Mouse (Mus musculus): Measurements from ENCODE around the gene Ppp2r3a.

The Ppp2r3a gene

DNA sequence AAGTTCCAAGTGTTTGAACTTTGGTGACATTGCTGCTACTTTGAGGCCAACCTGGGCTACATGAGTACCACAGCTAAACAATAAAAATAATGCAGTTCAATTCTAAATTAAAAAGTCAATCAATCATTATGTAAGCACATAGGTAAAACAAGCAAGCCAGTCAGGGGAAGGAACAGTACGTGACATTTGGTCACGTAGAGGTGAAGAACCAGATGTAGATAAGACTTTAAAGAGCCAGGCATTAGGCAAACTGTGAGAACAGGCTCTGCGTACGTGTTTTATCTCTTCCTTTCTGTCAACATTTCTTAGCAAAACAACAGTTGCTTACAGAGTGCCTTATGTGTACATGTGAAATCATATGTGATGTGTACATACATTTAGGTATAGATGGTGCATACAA is 946 bp upstream of the Ppp2r3a start:
- DNase-seq (ENCODE audit: low read depth, low spot score), result no peak

DNA sequence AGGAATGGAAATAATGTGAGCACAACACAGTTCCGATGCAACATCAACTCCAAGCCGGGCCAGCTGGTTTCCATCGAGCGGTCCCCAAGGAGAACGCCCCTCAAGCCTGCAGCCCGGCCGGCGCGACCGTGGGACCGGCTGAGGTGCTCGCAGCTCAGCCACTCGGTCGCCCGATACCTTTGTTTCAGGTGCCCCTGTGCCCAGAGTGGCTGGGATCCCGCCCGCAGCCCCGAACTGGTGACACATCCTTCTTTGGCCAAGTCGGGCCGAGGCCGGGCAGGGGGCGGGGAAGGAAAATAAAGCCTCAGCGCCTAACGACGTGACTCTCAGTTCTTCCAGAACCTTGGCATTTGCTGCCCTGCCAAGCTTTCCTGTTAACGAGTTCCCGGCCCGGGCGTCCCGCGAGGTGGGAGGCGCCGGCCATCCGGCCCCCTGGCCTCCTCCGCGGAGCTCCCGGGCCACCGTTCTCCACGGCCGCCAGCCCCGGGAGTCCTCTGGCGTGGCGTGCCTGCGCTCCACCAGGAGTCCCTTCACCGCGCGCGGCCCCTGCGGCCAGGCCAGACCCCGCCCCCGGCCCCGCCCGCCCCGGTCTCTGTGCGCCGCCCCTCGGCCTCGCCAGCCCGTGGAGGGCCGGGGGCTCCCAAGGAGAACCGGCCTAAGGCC is 483 bp downstream of the Ppp2r3a start:
- no peak for DNase-seq (ENCODE audit: low read depth, low spot score)

DNA sequence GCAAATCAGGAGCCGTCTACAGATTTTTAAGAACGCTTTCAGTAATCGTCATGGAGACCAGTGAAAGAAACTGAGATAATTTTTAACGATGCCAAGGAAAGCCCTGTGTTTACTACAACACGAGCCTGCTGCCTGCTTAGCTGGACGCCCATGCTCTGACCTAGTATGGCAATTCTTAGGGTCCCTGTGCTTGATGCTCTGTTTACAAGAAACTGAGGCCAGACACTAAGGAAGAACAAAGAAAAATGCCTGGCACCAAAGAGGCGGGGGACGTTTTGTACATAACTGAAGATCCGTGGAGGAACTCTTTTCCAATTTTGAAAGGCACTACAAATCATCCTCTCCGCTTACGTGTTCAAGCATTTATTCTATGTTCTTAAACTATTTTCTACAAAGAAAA is 1.1 kb downstream of the Ppp2r3a start:
- DNase-seq (ENCODE audit: low read depth, low spot score), result no peak

DNA sequence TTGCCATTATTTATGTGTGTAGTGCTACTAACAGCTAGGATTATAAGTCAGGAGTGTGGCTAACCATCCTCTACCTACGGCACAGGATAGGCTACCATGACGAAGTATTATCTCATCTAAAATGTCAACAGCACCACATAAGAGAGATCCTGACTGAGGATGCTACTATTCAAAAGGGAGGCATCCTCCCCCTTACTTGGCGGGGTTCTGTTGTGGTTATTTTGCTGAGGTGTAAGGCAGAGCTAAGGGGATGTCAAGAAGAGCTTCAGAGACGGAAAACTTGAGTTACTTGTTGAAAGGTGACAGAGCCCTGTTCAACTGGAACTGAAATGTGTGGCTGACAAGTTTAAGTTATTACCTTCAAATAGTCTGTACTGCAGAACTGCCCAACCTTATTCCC is 2.0 kb downstream of the Ppp2r3a start:
- no peak for DNase-seq (ENCODE audit: low read depth, low spot score)

DNA sequence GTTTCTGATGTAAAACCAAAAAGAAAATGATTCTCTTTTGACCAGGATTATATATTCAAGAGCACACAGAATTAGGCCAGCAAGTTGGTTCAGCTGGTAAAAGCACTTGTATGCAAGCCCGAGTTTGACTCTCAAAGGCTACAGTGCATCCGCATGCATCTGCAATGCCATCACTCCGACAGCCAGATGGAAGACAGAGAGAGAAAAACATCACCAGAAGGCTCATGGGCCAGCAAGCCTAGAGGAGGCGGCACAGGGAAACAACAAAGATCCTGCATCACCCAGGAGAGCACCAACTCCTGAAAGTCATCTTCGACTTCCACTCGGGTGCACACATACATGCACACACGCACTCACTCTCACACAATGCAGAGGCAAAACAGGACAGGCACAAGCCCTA is 4.1 kb downstream of the Ppp2r3a start:
- DNase-seq (ENCODE audit: low read depth, low spot score), result no peak

DNA sequence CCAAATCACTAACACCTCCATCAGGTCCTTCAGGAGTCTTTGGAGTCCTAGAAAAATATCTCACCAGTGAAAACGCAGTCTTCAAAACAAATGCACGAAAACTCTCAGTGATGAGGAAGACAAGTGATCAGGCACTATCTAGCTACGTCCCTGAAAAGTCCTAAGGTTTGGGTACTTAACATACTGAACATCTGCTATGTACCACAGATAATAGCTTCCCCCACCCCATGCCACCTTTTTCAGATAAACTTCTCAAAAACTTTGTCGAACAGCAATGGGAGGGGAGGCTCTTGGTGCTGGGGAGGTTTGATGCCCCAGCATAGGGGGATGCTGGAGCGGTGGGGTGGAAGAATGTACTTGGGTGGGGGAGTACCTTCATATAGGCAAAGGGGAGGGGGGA is 6.1 kb downstream of the Ppp2r3a start:
- DNase-seq (ENCODE audit: low read depth, low spot score), result no peak

DNA sequence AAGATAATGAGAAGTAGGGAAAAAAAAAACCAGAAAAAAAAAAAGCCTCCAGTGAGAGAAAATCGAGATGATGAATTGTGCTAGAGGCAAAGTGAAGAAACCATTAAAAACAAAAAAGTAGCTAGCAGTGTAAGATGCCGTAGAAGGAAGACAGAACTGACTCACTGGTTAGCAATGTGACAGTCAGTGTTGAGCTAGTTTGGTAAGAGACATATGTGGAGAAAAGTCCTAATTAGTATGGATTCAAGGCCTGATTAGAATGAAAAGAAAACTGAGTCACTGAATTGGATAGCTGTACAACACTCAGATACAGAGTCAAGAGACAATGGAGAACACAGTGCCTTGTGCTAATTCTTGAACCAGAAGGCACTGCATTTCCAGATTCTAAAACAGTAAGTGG is 7.9 kb downstream of the Ppp2r3a start:
- DNase-seq (ENCODE audit: low read depth, low spot score), result no peak

DNA sequence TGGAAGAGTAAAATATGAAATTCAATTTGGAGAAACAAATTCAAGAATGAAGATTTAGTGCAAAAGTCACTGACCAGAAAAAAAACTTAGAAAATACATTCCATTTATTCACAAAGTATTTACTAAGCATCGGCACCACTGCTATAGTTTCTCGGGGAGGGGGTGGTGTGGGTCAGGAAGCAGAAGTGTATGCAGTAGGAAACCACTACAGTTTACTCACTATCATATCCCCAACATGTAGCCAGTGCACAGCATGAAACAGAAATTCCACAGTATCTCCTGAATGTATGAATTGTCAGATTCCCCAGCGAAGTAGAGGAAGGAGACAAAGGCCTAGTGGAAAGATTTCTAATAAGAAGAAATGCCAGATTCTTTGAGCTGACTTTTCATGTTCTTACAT is 11.4 kb downstream of the Ppp2r3a start:
- DNase-seq (ENCODE audit: low read depth, low spot score), result no peak

DNA sequence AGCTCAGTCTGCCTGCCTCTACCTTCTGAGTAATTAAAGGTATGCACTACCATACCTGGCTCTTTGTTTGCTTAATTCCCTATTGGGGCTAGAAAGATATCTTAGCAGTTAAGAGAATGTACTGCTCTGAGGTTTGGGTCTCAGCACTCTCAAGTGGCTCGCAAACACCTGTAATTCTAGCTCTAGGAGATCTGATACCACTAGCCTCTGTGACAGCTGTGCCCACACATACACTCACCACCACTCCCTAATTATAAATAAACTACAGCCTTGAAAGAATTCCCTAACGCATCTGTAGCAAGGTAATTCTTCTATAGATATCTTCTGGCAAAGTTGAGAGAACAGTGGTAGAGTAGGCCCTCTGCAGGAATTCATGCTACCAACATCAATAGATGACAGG is 15.8 kb downstream of the Ppp2r3a start:
- DNase-seq (ENCODE audit: low read depth, low spot score), result no peak

DNA sequence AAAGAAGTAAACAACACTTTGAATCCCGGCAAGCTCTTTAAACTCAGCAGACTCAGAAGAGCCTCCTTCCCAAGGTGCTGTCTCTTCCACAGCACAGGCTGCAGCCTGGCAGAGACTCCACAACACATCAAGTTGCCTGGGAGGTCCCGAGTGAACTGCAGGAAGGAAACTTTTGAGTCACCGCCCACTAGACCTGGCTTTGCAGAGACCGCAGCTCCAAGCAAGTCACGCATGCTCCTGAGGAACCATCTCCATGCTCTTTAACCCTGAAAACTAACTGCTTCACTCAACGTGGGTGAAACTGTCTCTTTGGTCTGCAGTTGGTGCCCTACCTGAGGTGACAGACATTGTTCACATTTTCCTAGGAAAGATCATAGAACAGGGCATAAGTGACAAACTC is 19.6 kb downstream of the Ppp2r3a start:
- no peak for DNase-seq (ENCODE audit: low read depth, low spot score)

DNA sequence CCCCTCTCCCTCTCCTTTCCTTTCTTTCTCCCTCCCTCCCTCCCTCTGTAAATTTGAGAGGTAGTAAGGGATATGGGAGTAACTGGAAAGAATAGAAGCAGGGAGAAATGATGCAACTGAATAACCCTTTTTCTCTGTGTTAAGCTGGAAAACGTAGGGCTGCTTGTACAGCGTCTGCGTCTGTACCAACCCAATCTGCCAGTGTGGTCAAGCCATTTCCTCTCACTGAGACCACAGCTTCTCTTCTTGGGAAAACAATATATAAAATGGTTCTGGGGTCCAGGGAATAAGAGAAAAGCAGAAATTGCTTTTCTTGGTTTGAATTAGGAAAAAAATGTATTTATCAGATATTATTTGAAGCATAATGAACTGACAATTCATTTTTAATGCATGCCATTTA is 21.6 kb downstream of the Ppp2r3a start:
- no peak for DNase-seq (ENCODE audit: low read depth, low spot score)

DNA sequence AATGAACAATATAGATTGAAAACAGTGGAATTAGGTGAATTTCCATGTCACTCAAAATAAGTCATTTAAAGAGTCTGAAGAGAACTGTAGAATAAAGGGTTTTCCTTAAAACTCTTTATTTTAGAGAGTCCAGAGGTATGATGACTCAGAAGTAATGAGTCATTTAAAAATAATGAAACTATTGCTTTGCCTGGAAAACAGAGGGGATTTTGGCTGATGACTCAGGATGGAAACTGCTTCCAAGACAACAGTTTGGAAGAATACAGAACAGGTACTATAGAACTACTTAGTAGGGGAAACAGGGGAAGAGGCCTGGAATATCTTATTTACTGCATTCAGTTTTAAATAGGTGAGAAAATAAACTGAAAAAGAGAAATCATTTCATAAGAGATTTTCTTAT is 22.7 kb downstream of the Ppp2r3a start:
- DNase-seq (ENCODE audit: low read depth, low spot score), result no peak

DNA sequence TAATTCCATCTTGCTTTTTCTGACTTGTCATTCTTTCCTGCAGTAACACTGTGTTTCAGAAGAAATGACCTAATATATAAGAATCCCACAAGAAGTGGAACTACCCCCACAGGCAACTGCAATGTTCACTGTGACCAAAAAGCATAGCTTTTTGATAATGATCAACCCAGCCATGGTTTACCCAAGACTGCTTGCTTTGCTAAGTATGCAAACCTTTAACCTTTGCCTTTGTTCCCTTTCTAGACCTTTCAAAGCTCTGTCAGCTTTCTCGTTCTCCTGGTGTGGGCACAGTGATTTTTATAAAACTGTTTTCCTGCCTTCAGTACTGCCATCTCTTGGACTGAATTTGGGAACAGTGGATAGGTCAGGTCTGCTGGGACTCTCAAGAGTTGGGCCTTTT is 43.6 kb downstream of the Ppp2r3a start:
- DNase-seq (ENCODE audit: low read depth, low spot score), result no peak

DNA sequence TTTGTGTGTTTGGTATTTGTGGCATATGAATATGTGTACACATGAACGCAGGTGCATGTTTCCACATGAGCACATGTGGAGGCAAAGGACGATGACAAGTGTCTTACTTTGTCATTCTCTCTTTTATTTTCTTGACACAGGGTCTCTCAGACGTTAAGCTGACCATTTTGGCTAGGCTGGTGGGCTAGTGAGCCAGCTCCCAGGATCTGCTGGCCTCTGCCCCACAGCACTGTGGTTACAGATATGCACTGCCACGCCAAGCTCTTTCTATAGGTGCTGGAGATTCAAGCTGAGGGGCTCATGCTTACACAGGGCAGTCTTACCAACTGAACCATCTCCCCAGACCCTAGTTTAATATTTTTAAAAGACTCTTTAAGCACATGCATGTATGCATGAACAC is 45.1 kb downstream of the Ppp2r3a start:
- no peak for DNase-seq (ENCODE audit: low read depth, low spot score)

DNA sequence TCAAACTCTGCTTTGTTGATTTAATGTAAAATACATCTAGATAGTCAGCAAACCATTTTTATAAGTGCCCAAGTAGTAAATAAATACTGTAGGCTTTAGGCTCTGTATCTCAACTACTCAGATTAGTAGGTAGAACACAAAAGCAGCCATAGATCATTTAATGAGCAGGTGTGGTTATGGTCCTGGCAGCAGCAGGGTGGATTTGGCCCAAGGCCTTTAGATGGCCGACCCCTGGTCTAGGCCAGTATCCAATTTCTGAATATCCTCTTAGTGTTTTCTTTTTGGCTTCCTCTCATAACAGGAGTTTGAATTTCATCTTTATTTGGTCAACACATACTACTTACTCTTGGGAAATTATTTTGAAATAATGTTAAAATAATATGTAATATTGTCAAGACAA is 46.4 kb downstream of the Ppp2r3a start:
- DNase-seq (ENCODE audit: low read depth, low spot score), result no peak

DNA sequence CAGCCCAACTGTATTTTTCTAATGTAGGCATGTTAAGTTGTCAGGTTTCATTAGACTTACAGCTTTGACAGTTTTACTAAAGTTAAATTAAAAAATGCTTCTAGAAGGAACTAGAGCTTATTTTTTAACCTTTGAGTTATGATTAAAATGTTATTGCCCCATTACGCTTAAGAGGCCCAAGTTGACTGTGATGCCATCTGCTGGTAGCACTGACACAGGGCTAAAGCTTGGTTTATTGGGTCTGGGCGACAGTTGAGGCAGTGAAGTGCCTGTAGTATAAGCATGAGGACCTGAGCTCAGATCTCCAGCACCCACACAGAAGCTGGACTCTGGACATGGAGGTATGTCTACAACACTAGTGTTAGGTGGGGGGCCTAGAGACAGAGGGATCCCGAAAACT is 47.5 kb downstream of the Ppp2r3a start:
- DNase-seq (ENCODE audit: low read depth, low spot score), result no peak

DNA sequence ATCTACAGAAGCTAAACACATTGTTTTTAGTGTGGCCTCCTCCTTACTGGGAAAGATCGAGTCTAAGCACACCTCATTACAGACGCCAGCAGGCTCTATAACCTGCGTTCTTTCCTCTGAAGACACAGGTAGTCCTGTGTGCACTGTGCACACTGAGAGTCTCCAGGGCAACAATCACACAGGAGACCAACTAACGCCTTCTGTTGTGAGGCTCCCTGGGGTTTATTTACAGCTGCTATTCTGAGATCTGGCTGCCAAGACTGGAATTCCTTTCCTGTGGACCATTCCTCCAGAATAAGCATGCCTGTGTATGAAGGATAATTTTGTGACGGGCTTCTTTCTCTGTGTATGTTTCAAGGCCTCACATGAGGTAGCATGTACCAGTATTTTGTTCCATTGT is 51.0 kb downstream of the Ppp2r3a start:
- no peak for DNase-seq (ENCODE audit: low read depth, low spot score)

DNA sequence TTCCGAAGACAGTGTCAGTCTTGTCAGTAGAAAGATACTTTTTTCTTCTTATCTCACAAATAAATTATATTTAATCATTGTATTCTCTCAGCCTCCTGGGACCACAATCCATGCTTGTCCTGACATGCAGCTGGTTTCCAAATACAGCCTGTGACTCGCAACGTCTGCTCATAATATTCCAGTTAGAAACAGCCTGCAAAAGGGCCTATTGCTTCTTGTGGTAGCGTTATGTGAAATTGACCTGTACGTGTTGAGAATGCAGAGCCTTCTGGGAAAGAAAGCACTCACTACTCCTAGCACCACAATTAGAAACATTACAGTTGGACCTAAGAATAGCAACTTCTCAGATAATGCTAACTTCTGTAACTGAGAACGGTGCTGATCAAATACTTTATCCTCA is 52.8 kb downstream of the Ppp2r3a start:
- no peak for DNase-seq (ENCODE audit: low read depth, low spot score)

DNA sequence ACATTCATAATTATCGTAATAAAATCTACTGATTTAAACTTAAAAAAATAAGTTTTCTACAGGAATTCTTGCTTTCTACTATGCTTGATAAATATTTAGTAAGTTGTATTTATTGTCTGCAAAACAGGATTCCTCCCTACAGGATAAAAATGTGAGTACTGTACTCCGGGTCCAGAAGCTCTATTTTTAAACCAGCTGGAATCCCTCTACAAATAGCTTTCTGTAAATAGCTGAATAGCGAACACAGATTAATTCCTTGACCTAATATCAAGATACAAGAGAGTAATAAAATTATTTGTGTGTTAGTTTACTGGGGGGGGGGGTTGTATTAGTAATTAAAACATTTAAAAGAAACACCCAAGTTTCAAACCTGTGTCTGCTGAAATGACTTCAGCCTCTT is 53.3 kb downstream of the Ppp2r3a start:
- no peak for DNase-seq (ENCODE audit: low read depth, low spot score)

DNA sequence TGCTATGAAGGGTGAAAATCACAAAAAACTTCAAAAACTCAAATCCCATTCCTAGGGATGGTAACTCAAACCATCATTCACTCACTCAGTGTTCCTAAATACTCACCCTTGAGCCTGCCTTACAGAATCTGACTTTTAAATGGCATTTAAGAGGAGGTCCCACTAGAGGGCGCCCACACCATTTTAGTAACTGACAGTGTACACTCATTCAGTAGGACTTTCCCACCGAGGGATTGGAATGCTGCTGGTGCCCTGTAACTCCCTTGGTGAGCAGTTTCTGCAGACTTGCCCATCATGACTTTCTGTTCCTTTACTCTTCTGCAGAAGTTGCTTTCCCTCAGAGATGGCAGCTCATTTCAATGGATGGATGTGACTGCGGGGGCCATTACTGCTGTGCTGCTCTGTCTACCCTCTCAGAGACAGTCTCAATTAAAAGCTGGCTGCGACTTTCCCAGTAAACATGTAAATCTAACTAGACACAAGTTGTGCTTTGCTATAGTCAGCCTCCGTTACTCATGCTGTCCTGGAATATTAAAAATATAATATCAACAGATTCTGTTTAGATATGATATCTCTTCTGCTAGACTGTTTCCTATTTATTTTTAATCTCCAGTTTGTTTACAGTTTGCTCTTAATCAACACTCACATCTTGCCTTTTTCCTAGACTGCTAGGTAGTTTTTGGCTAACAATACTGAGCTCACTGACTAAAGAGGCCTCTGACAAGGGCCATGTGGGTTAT is 69.5 kb downstream of the Ppp2r3a start:
- DNase-seq (ENCODE audit: low read depth, low spot score), result peak; percentile 69

DNA sequence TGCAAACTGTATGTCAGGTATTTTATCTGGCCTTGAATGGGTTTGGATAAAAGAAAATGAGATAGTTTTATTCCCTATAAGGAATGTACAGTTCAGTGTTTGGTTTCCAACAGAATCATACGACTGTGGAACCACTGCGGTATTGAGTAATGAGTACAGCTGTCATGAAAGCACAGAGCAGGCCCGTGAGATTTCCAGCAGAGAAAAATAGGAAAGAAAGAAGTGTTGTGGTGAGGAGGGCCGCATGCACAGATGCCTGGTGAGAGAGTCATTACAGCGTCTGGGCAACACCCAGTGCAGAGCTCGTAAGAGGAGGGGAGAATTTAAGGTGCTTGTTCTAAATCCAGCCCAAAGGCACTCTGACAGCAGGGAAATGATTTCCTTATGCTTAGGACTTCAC is 70.3 kb downstream of the Ppp2r3a start:
- DNase-seq (ENCODE audit: low read depth, low spot score), result no peak

DNA sequence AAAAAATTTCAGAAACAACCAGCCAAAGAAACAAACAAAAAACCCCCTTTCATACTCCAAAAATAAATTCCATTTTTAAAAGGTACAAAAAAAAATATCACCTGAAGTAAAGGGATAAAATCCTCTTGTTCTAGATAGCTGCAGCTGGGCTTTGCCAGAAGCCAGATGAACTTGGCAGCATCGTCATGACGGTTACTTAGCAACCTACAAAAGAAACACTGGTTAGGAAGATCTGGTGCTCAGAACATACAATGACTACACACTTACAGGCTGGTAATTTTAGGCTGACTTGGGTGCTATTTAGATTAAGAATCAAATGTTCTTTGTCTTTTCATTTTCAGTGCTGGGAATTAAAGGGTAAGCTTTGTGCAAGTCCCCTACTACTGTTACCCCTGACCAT is 71.4 kb downstream of the Ppp2r3a start:
- peak; percentile 34 for DNase-seq (ENCODE audit: low read depth, low spot score)

DNA sequence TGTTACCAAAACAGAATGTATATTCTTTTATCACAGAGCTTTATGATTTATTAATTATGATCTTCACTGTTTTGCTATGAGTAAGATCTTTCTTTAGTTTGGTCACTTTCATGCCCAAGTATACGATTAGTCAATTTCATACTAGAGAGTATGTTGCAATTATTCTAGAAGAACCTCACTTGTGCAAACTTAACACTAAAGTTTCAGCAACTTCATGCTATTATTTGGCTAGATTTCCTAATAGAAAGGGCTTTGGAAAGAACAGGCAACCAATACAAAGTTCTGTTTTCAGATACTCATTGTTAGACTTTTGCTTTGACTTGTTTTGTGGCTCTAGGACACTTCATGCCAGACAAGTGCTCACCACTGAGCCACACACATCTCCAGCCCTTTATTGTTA is 91.0 kb downstream of the Ppp2r3a start:
- DNase-seq (ENCODE audit: low read depth, low spot score), result no peak

DNA sequence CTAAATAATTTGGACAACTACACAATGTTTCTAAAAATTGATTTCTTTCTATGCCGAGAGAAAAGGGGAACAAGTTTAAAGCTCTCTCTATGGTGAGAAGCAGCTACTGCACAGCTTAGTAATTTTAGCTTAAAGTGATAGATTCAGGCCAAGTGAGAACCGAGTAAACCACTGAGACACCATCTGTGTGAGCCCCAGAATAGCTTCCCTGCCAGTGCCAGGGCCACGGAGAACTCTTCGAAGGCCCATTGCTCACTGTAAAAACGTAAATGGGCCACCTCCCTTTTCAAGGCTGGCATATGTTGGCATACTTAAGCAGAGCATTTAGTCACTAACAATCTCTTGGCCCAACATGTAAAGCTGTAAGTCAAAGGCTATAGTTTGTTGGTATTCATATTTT is 91.5 kb downstream of the Ppp2r3a start:
- no peak for DNase-seq (ENCODE audit: low read depth, low spot score)

All from brain, embryonic 18.5 days (tissue).